Mouse (Mus musculus): ENCODE measurements around the gene Gpx4. TPM values are rescaled to one million over a fixed set of nuclear protein-coding genes. Genes with fewer than 3 reads are reported as not detected.

Gpx4 gene
- polyA plus RNA-seq, 1 experiment from 2014 or later, result 706 TPM

Other genes with a start within 250 kb of the Gpx4 start
- gene Misp, start 226.2 kb upstream of the Gpx4 start, polyA plus RNA-seq (2015; fragmentation: Nextera tagmentation; extraction: Ambion mirVana), result 18.2 and 18.5 TPM in 2 replicates
- 431 and 491 TPM in 2 replicates for gene Ptbp1, start 192.7 kb upstream of the Gpx4 start, polyA plus RNA-seq (2015; fragmentation: Nextera tagmentation; extraction: Ambion mirVana)
- 7.9 and 8.2 TPM in 2 replicates for gene Prtn3, start 172.7 kb upstream of the Gpx4 start, polyA plus RNA-seq (2015; fragmentation: Nextera tagmentation; extraction: Ambion mirVana)
- 72.7 and 78.6 TPM in 2 replicates for gene Plppr3, start 172.5 kb upstream of the Gpx4 start, polyA plus RNA-seq (2015; fragmentation: Nextera tagmentation; extraction: Ambion mirVana)
- gene Elane, start 160.9 kb upstream of the Gpx4 start, polyA plus RNA-seq (2015; fragmentation: Nextera tagmentation; extraction: Ambion mirVana), result 0.60 and 0.76 TPM in 2 replicates
- gene Cfd, start 156.3 kb upstream of the Gpx4 start, polyA plus RNA-seq (2015; fragmentation: Nextera tagmentation; extraction: Ambion mirVana), result not detected in 2 replicates
- gene Med16, start 138.2 kb upstream of the Gpx4 start, polyA plus RNA-seq (2015; fragmentation: Nextera tagmentation; extraction: Ambion mirVana), result 71.0 and 72.4 TPM in 2 replicates
- 9.2 TPM in 1 of 2 replicates, not detected in the other for gene Gm26602, start 136.3 kb upstream of the Gpx4 start, polyA plus RNA-seq (2015; fragmentation: Nextera tagmentation; extraction: Ambion mirVana)
- gene Kiss1r, start 130.2 kb upstream of the Gpx4 start, polyA plus RNA-seq (2015; fragmentation: Nextera tagmentation; extraction: Ambion mirVana), result 1.5 and 2.1 TPM in 2 replicates
- gene R3hdm4, start 126.0 kb upstream of the Gpx4 start, polyA plus RNA-seq (2015; fragmentation: Nextera tagmentation; extraction: Ambion mirVana), result 169 and 170 TPM in 2 replicates
- gene Arid3a, start 120.1 kb upstream of the Gpx4 start, polyA plus RNA-seq (2015; fragmentation: Nextera tagmentation; extraction: Ambion mirVana), result 5.5 and 9.2 TPM in 2 replicates
- 101 and 113 TPM in 2 replicates for gene Wdr18, start 87.0 kb upstream of the Gpx4 start, polyA plus RNA-seq (2015; fragmentation: Nextera tagmentation; extraction: Ambion mirVana)
- 0.54 and 0.71 TPM in 2 replicates for gene Grin3b, start 76.5 kb upstream of the Gpx4 start, polyA plus RNA-seq (2015; fragmentation: Nextera tagmentation; extraction: Ambion mirVana)
- 10.8 and 11.2 TPM in 2 replicates for gene Tmem259, start 62.8 kb upstream of the Gpx4 start, polyA plus RNA-seq (2015; fragmentation: Nextera tagmentation; extraction: Ambion mirVana)
- 309 and 332 TPM in 2 replicates for gene Cnn2, start 58.6 kb upstream of the Gpx4 start, polyA plus RNA-seq (2015; fragmentation: Nextera tagmentation; extraction: Ambion mirVana)
- gene Abca7, start 50.7 kb upstream of the Gpx4 start, polyA plus RNA-seq (2015; fragmentation: Nextera tagmentation; extraction: Ambion mirVana), result 4.2 and 4.4 TPM in 2 replicates
- 10.5 and 11.3 TPM in 2 replicates for gene Arhgap45, start 30.5 kb upstream of the Gpx4 start, polyA plus RNA-seq (2015; fragmentation: Nextera tagmentation; extraction: Ambion mirVana)
- gene Polr2e, start 7.4 kb upstream of the Gpx4 start, polyA plus RNA-seq (2015; fragmentation: Nextera tagmentation; extraction: Ambion mirVana), result 242 and 248 TPM in 2 replicates
- gene Sbno2, start 58.4 kb downstream of the Gpx4 start, polyA plus RNA-seq (2015; fragmentation: Nextera tagmentation; extraction: Ambion mirVana), result 16.1 and 17.6 TPM in 2 replicates
- 18.2 and 20.2 TPM in 2 replicates for gene Stk11, start 68.6 kb downstream of the Gpx4 start, polyA plus RNA-seq (2015; fragmentation: Nextera tagmentation; extraction: Ambion mirVana)
- 676 and 688 TPM in 2 replicates for gene Atp5d, start 91.5 kb downstream of the Gpx4 start, polyA plus RNA-seq (2015; fragmentation: Nextera tagmentation; extraction: Ambion mirVana)
- 6.4 and 7.3 TPM in 2 replicates for gene Cbarp, start 93.7 kb downstream of the Gpx4 start, polyA plus RNA-seq (2015; fragmentation: Nextera tagmentation; extraction: Ambion mirVana)
- gene Midn, start 101.1 kb downstream of the Gpx4 start, polyA plus RNA-seq (2015; fragmentation: Nextera tagmentation; extraction: Ambion mirVana), result 15.9 and 16.8 TPM in 2 replicates
- 96.2 and 101 TPM in 2 replicates for gene Cirbp, start 118.8 kb downstream of the Gpx4 start, polyA plus RNA-seq (2015; fragmentation: Nextera tagmentation; extraction: Ambion mirVana)
- gene 1600002K03Rik, start 125.8 kb downstream of the Gpx4 start, polyA plus RNA-seq (2015; fragmentation: Nextera tagmentation; extraction: Ambion mirVana), result 15.2 and 15.3 TPM in 2 replicates
- 11.0 and 11.8 TPM in 2 replicates for gene Efna2, start 132.3 kb downstream of the Gpx4 start, polyA plus RNA-seq (2015; fragmentation: Nextera tagmentation; extraction: Ambion mirVana)
- 72.2 and 74.6 TPM in 2 replicates for gene Mum1, start 179.3 kb downstream of the Gpx4 start, polyA plus RNA-seq (2015; fragmentation: Nextera tagmentation; extraction: Ambion mirVana)
- 398 and 444 TPM in 2 replicates for gene Ndufs7, start 202.0 kb downstream of the Gpx4 start, polyA plus RNA-seq (2015; fragmentation: Nextera tagmentation; extraction: Ambion mirVana)
- gene Gamt, start 213.8 kb downstream of the Gpx4 start, polyA plus RNA-seq (2015; fragmentation: Nextera tagmentation; extraction: Ambion mirVana), result 38.1 and 38.3 TPM in 2 replicates
- 52.7 and 55.4 TPM in 2 replicates for gene Dazap1, start 214.3 kb downstream of the Gpx4 start, polyA plus RNA-seq (2015; fragmentation: Nextera tagmentation; extraction: Ambion mirVana)
- gene Rps15, start 245.3 kb downstream of the Gpx4 start, polyA plus RNA-seq (2015; fragmentation: Nextera tagmentation; extraction: Ambion mirVana), result 899 and 901 TPM in 2 replicates
- gene Apc2, start 248.8 kb downstream of the Gpx4 start, polyA plus RNA-seq (2015; fragmentation: Nextera tagmentation; extraction: Ambion mirVana), result 1.6 and 1.9 TPM in 2 replicates